Mouse (Mus musculus): ENCODE measurements around the gene Sorbs1.

Sorbs1 gene

DNA sequence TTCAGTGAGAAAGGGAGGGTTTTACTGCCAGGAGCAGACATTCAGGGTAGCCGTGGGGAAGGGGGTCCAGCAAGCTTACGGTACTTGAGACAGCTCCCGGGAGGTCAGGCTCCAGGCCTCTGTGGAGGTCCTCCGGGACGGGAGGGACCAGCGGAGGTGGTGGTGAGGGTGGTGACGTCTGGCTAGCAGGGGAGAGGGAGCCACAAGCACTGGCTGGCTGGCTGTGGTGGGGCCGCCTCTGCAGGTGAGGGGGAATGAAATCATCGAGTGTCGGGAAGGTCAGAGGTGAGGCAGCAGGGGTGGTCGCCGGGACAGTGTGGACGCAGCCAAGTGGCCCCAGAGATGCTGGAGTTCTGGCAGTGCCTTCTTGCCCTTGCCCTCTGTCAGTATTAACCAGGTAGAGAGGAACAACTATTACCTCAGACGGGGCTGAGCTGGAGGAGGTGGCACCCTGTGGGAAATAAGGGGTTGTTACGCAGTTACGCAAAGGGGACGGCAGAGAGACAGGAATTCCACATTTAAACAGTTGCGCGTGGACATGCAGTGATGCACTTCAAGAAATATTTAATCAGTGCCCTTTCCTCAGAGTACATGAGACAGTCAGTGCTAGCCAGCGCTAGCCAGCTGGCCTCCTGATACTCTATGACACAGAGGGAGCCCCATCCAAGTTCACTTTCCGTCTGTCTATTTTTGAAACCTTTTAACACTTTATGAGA is 136.9 kb downstream of the Sorbs1 start:
- DNase-seq (ENCODE audit: low read depth, low spot score), result no peak

DNA sequence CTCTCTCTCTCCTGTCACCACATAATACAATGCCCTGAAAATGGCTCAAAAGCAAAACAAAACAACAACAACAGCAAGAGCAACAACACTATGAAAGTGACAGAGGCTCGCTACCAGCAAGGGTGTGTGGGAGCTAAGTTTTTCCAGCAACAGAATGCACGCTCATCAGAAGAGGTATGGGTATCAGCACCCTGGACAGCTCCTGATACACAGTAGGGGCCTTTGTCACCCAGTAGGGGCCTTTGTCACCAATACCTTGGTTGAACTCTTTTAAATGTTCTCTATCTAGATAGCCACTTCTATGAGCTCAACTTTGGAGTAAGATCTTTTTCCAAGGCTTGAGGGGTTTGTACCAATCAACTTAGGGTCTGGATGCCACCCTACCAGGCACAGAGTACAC is 138.9 kb downstream of the Sorbs1 start:
- DNase-seq (ENCODE audit: low read depth, low spot score), result no peak

GRCm38 (mm10) chr19:40372679-40373078 is 140.9 kb downstream of the Sorbs1 start:
- no peak for DNase-seq (ENCODE audit: low read depth, low spot score)

DNA sequence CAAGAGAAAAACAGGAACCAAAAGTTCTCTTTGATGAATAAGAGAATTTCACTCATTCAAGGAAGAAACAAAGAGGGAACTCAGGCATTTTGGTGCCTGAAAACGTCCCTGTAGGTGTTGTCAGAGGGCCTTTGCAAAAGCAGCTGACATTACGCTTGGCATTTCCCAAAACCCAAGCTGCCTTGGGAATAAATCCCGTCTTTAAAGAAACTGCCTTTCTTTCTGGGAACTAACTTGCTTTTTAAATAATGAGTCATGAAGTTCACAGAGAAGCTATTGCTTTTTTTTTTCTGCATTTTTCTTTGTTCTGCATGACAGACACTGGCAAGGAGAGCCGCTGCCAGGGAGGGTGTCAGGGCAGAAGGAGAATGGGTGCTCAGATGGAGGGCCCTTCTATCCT is 141.7 kb downstream of the Sorbs1 start:
- no peak for DNase-seq (ENCODE audit: low read depth, low spot score)

- no peak for DNase-seq (ENCODE audit: low read depth, low spot score)
These were observed 143.4 kb downstream of the Sorbs1 start for GRCm38 (mm10) chr19:40369852-40370811.

- DNase-seq (ENCODE audit: low read depth, low spot score), result no peak
These were observed 145.1 kb downstream of the Sorbs1 start for GRCm38 (mm10) chr19:40368517-40368916.

GRCm38 (mm10) chr19:40366163-40366941 is 147.2 kb downstream of the Sorbs1 start:
- no peak for DNase-seq (ENCODE audit: low read depth, low spot score)

DNA sequence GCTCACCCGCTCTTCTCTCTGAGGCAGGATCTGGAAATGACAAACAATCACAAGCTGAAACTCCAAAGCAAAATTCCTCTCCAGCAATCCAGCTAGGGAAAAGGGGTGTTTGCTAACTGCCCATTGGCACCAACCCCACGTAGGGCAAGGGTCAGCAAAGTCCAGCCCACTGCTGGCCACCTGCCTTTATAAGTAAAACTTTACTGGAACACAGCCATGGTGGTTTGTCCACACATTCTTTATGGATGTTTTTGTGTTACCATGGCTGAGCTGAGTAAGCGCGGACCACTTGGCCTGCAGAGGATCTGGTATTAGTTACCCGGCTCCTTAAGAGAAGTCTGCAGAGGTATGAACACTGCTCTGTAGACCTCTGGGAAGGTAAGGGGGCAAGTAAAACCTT is 148.4 kb downstream of the Sorbs1 start:
- DNase-seq (ENCODE audit: low read depth, low spot score), result no peak

GRCm38 (mm10) chr19:40363447-40363846 is 150.1 kb downstream of the Sorbs1 start:
- DNase-seq (ENCODE audit: low read depth, low spot score), result no peak

DNA sequence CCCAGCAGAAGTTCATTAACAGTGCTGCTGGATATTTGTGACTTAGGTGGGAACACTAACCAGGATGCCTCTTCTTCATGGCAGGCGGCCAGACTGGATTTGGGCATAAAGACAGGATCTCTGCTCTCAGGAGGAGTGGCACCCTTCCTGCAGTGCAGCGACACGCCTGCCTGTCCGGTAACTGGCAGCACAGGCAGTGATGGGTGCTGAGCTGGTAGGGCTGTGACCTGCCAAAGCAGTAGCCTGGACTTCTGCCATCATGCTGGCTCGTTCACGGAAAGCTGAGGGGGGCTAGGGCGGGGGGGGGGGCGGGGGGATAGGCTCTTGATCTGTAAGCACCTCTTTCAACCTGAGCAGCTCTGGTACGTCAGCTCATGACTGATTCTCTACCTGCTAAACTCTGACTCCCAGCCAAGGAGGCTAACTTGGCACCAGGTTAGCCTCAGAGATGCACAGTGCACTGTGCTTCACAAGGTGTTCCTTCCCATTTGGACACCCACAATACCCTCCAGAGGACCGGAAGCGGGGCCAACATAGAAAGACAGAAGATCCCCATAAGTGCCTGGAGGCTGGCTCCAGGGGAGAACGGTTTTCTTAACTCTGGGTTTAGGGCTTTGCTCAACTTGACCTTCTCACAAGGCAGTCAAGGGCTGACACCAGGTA is 151.2 kb downstream of the Sorbs1 start:
- DNase-seq (ENCODE audit: low read depth, low spot score), result no peak

GRCm38 (mm10) chr19:40359712-40360394 is 153.7 kb downstream of the Sorbs1 start:
- DNase-seq (ENCODE audit: low read depth, low spot score), result no peak

- no peak for DNase-seq (ENCODE audit: low read depth, low spot score)
These were observed 156.8 kb downstream of the Sorbs1 start for GRCm38 (mm10) chr19:40356536-40357522.

DNA sequence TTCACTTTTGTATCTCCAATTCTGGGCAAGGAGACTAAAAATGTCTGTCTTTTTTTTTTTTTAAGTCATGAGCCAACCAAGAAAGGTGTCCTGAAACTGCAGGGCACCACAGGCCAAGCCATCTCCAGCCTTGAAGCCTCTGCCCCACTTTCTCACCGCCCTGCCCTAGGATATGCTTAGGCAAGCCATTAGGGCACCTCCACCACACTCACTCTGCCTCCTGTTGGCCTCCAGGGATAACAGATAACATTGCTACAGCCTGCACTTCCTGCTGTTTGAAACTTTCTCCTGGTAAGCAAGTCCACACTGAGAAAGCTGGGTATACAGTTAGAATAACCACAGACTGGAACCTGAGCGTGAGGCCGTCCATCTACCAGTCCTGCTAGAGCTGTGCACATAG is 158.5 kb downstream of the Sorbs1 start:
- no peak for DNase-seq (ENCODE audit: low read depth, low spot score)

DNA sequence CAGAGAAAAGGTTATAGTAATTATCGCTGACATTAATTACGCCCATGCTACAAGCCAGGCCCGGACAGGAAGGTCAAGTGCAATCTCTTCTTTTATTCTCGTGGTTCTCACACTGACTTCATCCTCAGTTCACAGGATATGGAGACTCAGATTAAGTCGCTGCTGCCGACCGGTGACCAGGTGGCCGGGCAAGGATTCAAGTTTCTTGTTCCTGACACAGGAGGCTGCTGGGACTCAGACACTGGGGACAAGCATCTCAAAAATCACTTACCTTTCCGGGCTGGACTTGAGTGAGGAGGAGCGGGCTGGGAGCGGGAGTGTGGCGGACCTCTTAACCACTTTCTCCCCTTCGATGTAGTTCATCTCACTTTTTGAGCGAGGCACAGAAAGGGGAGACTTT is 161.6 kb downstream of the Sorbs1 start:
- no peak for DNase-seq (ENCODE audit: low read depth, low spot score)

DNA sequence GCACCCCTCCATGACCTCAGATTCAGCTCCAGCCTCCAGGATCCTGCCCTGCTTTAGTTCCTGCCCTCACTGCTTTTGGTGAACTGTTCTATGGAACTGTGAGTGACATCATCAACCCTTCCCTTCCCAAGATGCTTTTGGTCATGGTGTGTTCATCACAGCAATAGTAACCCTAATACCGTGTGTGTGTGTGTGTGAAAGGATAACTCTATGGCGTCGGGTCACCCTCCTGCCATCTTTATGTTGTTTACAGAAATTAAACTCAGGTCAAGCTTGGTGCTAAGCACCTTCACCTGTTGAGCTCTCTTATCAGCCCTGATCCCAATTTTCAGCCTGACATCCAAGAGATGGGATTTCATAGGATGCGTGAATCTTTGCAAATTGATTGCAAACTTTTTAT is 162.7 kb downstream of the Sorbs1 start:
- no peak for DNase-seq (ENCODE audit: low read depth, low spot score)

GRCm38 (mm10) chr19:40349713-40350671 is 163.6 kb downstream of the Sorbs1 start:
- no peak for DNase-seq (ENCODE audit: low read depth, low spot score)

DNA sequence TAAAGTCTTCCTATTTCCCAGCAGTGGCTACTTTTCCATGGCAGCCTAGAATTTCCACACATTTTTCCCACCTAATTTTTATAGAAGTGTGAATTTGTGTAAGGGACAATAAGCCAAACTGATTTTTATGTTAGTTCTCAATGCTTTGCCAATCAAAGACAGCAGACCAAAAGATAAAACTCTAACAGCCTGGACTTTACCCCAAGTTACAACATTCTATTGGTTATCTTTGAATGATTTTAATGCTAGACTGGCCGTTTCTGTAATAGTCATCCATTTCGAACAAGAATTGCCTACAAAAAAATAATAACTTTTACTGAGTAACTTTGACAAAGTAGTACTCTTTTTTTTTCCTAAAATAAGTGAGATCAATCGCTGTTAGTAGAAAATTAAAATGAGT is 164.3 kb downstream of the Sorbs1 start:
- DNase-seq (ENCODE audit: low read depth, low spot score), result no peak

- DNase-seq (ENCODE audit: low read depth, low spot score), result no peak
These were observed 164.9 kb downstream of the Sorbs1 start for GRCm38 (mm10) chr19:40348652-40349051.

GRCm38 (mm10) chr19:40348175-40348574 is 165.4 kb downstream of the Sorbs1 start:
- no peak for DNase-seq (ENCODE audit: low read depth, low spot score)

Data from c-Kit-negative CD71-positive TER-119-positive erythroid progenitor cells, embryonic 14.5 days (primary cell).